Mouse (Mus musculus) urinary bladder, postnatal 25 days (tissue): ENCODE measurements around the gene Cmtm2b.

ENCODE experiments used
- DNase-seq: peaks from one replicate; pipeline ENCODE4 v3.0.0; 2022; ENCODE audit warnings: low spot score

Gene Cmtm2b

DNA sequence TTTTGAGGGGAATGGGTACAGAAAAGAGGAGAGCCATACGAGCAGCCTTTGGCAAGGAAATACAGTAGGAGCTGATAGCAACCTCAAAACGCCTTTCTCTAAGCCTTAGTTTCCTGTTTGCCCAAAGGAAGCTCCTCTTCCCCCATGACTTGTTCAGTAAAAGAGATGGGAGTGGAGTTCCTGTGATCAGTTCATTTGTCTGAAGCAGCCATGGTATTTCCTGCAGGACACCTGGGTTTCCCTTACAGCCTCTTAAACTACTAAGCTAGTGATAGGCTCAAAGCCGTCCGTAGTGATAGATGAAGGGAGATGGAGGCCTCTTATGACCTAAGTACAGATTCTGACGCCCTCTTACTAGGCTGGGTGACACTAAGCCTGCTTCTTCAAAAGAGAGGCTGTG, 20.4 kb downstream of the Cmtm2b start:
- no peak for DNase-seq

DNA sequence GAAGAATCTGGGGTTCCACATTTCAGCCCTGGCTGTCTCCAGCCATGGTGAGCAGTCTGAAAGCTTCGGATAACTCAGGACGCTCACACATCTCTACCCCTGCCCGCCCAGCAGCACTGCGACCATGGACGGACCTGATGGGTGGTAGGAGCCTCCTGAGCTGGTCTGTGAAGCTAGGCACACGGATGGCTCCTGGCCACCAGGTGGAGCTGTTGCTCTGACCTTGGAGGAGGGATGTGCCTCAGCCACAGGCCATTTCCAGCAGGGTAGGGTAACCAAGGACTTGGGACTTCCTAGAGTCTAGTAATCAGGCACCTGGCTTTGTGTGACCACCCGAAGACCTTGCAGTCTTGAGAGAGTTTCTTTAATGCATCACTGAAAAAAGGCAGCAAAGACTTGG, 21.9 kb downstream of the Cmtm2b start:
- peak; percentile 88 for DNase-seq

DNA sequence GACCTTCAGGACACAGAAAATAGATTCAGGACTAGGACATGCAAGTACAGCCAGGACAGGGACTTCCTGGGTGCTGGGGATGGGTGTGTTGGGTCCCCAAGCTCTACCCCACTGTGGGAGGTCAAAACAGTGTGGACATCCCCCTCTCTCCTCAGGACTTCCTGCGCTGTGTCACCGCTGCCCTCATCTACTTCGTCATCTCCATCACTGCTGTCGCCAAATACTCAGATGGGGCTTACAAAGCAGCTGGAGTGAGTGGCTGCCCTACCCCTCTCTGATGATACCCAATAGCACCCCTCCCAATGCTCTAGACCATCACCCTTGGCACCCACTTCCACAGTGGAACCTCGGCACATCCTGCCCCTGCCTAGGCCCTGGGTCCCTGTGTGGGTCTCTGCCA, 22.6 kb downstream of the Cmtm2b start:
- DNase-seq = no peak

DNA sequence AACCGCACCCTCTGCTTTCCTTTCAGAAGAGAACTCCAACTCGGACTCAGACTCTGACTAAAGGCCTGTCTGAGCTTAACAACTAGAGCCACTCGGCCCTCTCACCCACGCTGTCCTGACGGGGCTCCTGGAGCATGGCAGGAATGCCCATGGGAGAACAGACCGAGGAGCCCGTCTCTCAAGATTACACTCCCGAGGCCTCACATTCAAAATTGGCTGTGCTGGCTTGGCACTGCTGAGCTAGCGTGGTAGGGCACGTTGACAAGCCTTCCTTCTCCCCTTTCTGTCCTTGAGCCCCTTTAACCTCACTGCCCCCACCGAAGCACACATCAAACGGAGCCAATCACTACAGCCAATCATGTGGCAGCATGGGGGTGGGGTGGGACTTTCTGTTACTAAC, 24.7 kb downstream of the Cmtm2b start:
- DNase-seq = no peak

DNA sequence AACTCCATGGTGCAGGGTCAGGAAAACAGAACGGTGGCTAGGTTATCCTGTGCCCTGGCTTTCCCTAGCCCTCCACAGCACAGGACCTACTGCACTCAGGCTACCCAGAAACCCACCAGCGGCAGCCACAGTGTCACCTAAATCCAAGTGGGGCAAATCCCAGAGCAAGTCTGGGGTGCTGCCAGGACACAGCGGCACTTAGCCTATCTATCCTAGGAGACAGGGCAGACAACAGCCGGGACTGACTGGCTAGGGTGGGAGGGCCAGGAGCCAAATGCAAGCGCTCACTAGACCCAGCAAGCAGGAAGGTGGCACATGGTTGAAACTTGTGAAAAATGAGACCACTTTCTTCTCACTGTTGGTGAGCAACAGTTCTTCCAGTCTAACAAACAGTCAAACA, 26.9 kb downstream of the Cmtm2b start:
- DNase-seq = no peak

DNA sequence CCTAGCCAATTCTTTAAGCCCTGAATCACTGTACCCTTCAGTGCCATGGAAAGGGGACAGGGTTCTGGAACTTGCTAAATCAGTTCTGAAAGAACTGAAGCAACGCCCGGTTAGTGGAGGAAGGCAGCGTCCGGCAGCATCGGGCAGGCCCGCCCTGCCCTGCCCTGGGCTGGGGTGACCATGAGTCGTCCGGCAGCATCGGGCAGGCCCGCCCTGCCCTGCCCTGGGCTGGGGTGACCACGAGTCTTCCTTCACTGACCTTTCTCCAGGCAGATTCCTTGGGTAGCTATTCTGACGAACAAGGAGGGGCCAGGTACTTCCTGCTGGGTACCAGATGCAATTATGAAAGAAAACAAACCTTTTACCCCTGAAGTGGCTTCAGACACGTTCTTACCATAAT, 28.0 kb downstream of the Cmtm2b start:
- DNase-seq = no peak

DNA sequence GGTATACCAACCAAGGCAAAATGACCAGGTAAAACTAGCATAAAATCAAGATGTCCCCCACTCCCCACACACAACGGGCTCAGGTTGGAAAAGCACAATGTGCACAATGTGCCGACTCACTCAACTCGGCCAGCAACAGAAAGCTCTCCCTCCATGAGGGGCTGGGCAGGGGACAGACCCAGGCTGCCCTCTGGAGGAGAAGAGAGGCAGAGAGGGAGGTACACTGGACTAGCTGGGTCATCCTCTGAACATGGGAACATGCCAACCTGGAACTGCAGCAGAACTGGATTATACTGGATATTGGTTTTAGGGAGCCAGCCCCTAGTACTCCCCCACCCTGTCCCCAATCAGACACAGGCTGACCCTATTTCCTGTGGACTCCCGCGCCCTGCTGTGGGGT, 31.2 kb downstream of the Cmtm2b start:
- no peak for DNase-seq

DNA sequence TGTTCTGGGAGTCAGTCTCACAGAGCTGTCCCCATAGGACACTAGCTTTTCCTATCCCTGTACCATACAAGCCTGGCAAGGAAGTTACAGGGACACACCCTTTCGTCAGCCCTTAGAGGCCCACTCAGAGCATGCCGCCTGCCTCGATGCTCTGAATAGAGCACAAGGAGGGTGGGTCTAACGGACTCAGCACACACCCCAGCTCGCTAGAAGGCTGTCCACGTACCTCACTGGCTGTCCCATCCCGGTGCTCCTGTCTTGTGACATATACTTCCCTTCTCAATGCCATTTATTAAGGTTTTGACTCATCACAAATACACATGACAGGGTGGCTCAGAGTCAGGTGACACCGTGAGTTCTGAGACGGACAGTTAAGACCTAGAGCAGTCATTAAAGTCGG, 32.5 kb downstream of the Cmtm2b start:
- no peak for DNase-seq

DNA sequence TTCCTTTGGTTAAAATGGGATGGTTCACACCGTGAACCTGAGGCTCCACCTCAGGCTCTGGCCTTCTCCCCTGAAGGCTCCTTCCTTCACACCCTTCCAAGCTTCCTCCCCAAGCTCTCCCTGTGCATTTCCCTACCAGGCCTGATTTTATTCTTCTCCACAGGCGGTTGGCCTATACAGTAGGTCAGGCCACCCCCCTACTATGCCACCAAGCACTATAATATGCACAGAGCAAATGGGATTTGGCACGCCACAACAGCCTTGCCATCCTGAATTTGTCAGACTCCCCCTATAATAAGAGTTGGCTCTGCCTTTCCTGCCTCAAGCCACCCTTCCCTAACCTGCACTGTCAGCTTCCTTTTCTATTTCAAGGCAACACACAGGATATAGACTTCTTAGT, 36.6 kb downstream of the Cmtm2b start:
- DNase-seq = no peak

DNA sequence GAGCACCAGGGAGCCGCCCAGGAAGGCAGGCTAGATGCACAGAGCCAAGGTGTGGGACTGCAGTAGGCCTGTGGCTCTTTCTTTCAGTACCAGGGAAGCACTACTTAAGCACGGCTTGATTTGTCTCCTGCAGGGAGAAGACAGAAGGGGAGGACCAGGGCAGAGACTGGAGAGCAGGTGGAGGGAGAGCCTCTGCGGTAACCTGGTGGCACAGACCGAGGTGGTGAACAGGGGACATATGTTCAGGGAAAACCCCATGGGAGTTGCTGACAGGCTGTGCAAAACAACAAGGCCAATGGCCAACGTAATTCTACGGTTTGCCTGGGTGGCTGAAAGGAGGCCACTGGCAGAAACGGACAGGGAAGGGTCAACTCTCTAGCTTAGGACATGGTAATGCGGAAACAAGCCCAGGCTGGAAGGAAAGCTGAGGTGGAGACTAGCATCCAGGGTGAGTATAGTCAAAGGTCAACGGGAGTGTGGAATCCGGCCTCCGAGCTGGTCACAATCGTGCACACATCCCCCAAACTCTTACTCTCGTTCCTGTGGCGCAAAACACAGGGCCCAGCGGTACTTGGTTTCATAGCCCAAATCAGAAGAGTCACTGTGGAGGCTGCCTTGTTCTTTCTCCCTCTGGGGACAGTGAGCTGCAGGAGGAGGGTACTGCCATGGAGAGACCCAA, 37.9 kb downstream of the Cmtm2b start:
- no peak for DNase-seq

DNA sequence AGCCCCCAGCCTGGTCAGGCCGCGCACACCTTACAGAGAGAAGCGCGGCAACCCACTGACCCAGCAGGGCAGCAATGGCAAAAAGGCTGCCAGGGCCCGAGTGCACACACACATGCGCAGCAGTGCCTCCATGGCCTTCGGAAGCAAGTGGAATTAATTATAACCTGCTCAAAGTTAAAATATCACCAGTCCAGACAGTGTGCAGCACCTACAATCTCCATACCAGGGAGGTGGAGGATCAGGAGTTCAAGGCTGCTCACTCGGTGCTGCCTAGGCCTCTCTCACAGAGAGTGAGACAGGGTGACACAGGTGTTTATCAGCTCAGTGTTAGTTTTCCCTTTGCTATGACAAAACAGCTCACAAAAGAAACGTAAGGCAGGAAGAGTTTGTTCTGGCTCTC, 43.7 kb downstream of the Cmtm2b start:
- DNase-seq = no peak

DNA sequence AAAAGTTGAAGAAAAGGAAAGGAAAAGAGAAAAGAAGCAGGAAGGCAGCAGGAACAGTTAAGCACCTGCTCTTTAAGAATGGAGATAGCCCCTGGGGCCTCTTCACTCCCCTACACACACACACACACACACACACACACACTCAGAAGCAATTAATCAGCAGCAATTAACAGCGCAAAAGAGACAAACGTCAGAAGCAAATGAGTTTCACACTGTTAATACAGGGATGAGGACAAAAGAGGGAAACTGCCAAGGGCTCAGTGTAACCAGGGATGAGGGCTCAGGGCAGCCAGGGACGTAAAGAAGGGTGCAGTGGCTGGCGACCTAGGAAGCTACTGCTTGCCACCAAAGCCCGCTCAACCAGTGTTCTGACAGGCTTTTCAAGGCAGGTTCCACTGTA, 45.4 kb downstream of the Cmtm2b start:
- no peak for DNase-seq

DNA sequence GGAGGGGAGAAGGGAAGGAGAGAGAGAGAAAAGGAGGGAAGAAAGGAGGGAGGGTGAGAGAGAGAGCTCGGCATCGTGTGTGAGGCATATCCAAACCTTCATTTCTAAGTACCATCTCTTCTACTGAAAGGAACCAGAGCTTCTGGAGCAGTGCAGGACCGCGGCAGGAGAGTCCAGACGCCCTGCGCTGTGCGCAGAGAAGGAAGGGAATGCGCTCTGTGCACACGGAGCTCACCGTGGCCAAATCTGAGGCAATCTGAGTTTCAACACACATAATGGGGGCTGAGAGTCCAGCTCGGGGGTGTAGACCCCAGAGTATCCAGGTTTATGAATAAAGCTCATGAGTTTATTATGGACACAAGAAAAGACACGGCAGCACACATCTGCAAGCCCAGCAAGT, 47.6 kb downstream of the Cmtm2b start:
- no peak for DNase-seq

DNA sequence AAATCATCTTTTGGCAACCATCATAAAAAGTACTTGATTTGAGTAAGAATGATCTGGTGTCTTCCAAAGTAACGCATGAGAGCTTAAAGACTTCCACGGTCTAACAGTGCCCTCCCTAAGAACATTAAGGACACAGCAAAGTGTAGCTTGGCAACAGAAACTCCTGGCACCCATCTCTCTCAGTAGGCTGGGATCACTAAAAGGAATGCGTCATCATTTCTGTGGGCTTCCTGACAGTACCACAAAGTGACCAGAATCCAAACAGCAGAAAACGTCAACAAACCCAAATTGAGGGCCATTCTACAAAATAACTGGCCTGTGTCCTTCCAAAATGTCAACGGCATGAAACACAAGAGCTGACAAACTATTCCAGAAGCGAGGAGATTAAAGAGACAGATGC, 48.0 kb downstream of the Cmtm2b start:
- no peak for DNase-seq

DNA sequence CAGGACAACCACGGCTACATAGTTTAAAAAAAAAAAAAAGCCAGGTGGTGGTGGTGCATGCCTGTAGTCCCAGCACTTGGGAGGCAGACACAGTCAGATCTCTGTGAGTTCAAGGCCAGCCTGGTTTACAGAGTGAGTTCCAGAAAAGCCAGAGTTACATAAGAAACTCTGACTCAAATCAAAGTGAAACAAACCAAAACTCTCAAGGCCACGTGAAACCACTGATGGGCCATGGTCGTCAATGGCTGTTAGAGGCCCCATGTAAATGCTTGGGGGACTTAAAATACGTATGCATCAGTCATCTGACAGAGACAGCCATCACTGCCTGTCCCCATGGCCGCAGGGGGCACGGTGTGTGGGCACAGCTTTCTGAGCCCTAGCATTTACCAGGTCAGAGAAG, 49.1 kb downstream of the Cmtm2b start:
- no peak for DNase-seq

DNA sequence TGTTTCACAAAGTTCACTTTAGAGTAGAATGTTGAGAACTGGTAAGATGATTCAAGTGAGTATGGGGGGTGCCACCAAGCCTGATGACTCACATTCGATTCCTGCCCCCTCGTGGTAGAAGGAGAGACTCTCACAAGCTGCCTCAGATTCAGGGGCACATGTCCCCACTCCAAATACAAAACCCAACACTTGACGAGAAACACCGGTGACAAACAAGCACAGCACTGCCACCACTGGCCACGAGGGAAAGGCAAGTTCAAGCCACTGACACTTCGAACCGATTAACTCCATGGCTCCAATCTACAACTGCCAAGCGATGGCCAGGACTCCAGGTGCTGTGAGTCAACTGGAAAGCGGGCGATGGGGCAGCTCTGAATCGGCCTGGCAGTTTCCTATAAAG, 51.7 kb downstream of the Cmtm2b start:
- DNase-seq = no peak

DNA sequence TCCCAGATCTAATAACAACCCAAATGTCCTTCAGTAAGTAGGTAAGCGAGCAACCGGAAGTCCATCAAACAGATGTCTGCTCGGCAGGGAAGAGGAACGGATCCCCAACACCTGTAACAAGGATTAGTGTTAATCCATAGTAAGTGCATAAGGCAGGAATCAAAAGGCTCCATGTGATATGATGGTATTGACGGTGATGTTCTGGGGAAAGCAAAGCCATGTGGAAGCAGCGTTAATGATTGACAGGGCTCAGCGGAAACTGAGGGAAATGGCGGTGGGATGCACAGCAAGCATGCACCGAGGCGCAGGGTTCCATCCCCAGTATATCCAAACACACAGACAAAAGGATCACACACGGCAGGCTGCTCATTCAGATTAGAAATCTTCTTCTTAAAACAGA, 52.2 kb downstream of the Cmtm2b start:
- DNase-seq = no peak

DNA sequence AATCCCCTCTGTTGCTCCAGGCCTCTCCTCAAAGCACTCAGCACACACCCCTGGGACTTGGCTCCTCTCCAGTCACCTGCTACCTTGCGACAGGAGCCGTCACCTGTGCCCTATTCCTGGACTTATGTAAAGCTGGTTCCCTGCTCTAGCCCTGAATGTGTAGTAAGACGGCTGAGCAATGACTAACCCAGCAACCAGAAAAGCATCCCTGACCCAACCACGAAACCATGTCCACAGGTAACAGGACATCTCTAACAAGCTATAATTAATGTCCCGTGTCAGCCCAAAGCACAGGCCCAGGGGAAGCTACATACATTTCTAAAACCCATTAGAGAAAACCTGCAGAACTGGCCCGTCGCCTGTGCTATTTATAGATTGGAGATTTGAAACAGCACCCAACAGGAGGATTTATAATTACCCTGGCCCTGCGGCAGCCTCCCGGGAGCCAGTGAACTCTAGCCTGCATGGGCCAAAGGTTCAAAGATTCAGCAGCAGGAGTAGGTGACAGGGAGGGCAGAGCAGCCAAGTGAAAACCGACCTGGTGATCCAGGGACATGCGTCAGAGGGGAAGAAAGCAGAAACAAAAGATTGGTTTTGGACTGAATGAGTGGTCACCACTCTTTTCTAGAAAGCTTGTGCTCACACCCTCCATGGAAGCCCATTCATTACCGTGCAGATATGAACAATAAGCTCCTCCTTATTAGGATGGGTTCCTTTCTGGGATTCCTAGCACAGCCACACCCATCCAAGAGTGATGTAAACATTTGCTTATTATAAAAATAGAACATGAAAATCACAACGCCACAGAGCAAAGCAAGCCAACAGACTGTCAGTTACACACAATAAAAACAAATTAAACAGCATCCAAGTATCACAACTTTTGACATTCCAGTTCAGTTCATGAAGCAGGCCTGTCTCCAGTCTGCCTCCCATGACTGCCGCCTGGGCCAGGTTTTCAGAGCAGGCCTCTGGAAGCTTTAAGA, 53.1 kb downstream of the Cmtm2b start:
- DNase-seq = peak; percentile 50

DNA sequence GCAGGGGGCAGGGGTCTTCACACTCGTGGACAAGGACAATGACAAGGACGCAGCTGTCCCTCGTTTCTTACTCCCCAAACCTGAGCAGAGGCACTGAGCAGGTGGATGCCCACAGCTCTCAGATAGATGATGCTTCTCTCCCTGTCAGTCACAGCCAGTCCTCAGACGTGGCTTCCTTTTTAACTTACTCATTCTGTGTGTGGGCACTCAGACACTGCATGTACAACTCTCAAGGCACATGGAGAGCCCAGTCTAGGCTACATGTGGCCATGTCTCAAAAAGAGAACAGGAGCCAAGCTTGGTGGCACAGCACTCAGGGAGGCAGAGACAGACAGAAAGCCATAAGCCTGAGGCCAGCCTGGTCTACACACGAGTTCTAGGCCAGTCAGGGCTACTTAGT, 53.9 kb downstream of the Cmtm2b start:
- DNase-seq = no peak

DNA sequence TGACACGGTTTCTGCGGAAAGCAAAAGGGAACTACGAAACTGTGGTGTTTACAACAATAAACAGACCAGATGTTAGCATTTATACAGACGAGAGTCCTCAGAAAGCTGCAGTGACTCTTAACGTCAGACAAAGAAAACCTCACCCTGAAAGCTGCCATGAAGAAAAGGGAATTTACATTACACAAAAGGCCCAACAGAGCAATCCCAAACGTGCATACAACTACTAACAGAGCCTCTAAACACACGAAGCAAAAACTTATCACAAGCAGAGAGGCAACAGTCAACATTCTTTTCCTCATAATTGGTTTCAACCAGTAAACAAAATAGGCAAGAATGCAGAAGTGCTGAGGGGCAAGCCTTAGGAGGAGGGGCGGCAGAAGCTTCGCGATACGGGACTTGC, 54.6 kb downstream of the Cmtm2b start:
- DNase-seq = no peak

DNA sequence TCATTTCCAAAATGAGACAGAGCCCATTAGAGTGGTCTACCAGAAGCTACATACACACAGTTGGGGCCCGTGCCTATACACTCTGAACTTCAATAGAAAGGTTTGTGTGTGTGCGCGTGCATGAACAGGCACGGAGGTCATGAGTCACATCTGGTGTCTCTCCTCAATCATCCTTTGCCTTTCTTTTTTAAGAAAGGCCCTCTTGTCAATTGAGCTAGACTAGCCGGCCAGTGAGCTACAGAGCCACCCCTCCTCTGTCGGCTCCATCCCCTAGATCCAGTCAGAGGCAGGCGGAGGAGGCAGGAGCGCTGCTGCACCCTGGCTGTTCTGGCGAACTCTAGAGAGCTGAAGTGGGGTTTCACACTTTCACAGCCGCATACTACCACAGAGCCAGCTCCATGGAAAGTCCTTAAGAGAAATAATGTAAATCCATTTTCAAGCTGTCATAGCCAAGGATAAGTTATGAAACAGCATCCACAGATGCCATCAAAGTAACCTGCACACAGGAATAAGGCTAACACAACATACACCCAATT, 57.3 kb downstream of the Cmtm2b start:
- DNase-seq = no peak

DNA sequence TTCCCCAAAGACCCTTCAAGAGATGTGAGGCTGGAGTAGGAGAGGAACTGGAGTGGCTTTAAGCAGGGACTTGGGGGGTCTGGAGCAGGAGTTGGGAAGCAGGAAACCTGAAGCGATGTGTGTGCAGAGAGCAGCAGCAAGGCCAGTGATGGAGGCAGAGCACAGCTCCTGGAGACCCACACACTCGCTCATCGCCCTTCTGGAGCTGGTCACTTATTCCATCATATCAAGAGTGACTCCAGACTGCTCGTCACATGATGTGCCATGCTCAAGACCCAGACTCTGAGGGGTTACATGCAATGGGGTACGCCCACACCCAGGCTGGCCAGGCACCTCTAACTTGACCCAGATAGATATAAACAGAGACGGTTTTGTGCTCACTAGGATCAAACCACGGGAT, 58.2 kb downstream of the Cmtm2b start:
- DNase-seq = no peak
